Mouse (Mus musculus) cerebellum, adult 2 months (tissue): ENCODE data around the gene Emp1.

Experiments used
- CTCF ChIP-seq: fragments of 200-500 bp; IDR thresholded peaks from 2 replicates; pipeline ENCODE4 v1.5.1; 2011; ENCODE audit warnings: low read depth, mild to moderate bottlenecking, control low read depth, low read length, moderate library complexity, borderline replicate concordance; ENCODE audit not compliant: insufficient read depth
- POLR2A ChIP-seq: fragments of 200-500 bp; IDR thresholded peaks from 2 replicates; pipeline ENCODE4 v1.6.1; 2011; ENCODE audit warnings: low read length, control low read depth, borderline replicate concordance; ENCODE audit not compliant: insufficient read depth

- TF ChIP-seq CTCF = no peak
- no peak for TF ChIP-seq POLR2A
These were observed 67.0 kb downstream of the Emp1 start for GRCm38 (mm10) chr6:135429268-135429909.
